ENCODE assay signal across 28 mouse cellular contexts in the genomic region with DNA sequence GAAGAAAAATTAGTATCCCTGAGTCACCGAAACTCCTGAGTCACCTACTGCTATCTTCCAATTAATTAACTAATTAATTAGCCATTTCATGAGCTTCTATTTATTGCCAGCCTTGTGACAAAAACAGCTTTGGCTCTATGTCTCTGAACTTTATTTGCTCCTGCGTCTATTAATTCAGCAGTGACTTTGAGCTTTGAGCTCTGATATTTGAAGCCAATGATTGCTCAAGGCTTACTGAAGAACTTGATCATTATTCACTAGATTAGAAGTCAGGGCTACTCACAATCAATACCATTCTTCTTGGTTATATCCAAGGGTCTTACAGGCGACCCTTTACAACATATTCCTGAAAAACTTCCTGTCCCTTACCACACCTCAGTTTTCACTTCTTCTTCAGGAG.
"Had no signal": no experiment of that assay in that cellular context is flagged by ENCODE, and none has a peak within 500 bp of the region (broad histone marks: within the 10 kb centered on the region; RNA-seq: fewer than 3 reads in every experiment).

No protein-coding gene starts in this region.

- H3K4me3 ChIP-seq: embryonic facial prominence, embryonic 10.5 days; embryonic facial prominence, embryonic 12.5 days; embryonic facial prominence, embryonic 13.5 days; embryonic facial prominence, embryonic 15.5 days; erythroblast, embryonic 14.5 days; forebrain, embryonic 10.5 days; forebrain, embryonic 12.5 days; forebrain, embryonic 13.5 days; forebrain, embryonic 15.5 days; gastrocnemius, adult 2 months; heart, adult 2 months had no signal

- H3K9ac ChIP-seq: embryonic facial prominence, embryonic 12.5 days; embryonic facial prominence, embryonic 13.5 days; embryonic facial prominence, embryonic 15.5 days; forebrain, embryonic 12.5 days; forebrain, embryonic 13.5 days; forebrain, embryonic 15.5 days; forebrain, postnatal 0 days had no signal

- DNase-seq: cerebellum, adult 8-10 months; cerebellum, adult 9-10 months; cerebellum, adult 9-11 months; cerebellum, postnatal 10 days; cerebellum, postnatal 14 days; cerebellum, postnatal 25 days; cerebellum, postnatal 36 days; embryo, embryonic 11 days; forebrain, postnatal 0 days; gastrocnemius, adult 2 months; gastrocnemius, postnatal 10 days; gastrocnemius, postnatal 14 days; gastrocnemius, postnatal 25 days; gastrocnemius, postnatal 36 days; heart, adult 11 months; heart, adult 18-20 months; heart, adult 2 months had no signal

- H3K4me2 ChIP-seq: embryonic facial prominence, embryonic 12.5 days; embryonic facial prominence, embryonic 13.5 days; embryonic facial prominence, embryonic 15.5 days; forebrain, embryonic 12.5 days; forebrain, embryonic 13.5 days; forebrain, embryonic 15.5 days had no signal

- H3K4me1 ChIP-seq: embryonic facial prominence, embryonic 12.5 days; embryonic facial prominence, embryonic 13.5 days; embryonic facial prominence, embryonic 15.5 days; forebrain, embryonic 13.5 days; forebrain, embryonic 15.5 days had no signal

- H3K27me3 ChIP-seq: embryonic facial prominence, embryonic 12.5 days; embryonic facial prominence, embryonic 13.5 days; embryonic facial prominence, embryonic 15.5 days; forebrain, embryonic 12.5 days; forebrain, embryonic 13.5 days; forebrain, embryonic 15.5 days had no signal

- H3K27ac ChIP-seq: embryonic facial prominence, embryonic 10.5 days; embryonic facial prominence, embryonic 12.5 days; embryonic facial prominence, embryonic 13.5 days; embryonic facial prominence, embryonic 15.5 days; forebrain, embryonic 10.5 days; forebrain, embryonic 12.5 days; forebrain, embryonic 13.5 days; forebrain, embryonic 15.5 days; gastrocnemius, adult 2 months; heart, adult 2 months had no signal

- ATAC-seq: forebrain, embryonic 13.5 days; forebrain, embryonic 14.5 days; forebrain, embryonic 15.5 days; forebrain, embryonic 16.5 days; forebrain, postnatal 0 days had no signal

- H3K36me3 ChIP-seq: embryonic facial prominence, embryonic 10.5 days; embryonic facial prominence, embryonic 12.5 days; embryonic facial prominence, embryonic 13.5 days; embryonic facial prominence, embryonic 15.5 days; forebrain, embryonic 10.5 days; forebrain, embryonic 12.5 days; forebrain, embryonic 15.5 days had no signal

- H3K9me3 ChIP-seq: embryonic facial prominence, embryonic 10.5 days; embryonic facial prominence, embryonic 12.5 days; embryonic facial prominence, embryonic 13.5 days; embryonic facial prominence, embryonic 15.5 days; forebrain, embryonic 10.5 days; forebrain, embryonic 12.5 days; forebrain, embryonic 13.5 days; forebrain, embryonic 15.5 days had no signal
